Mouse (Mus musculus) limb, embryonic 12.5 days (tissue): ENCODE results near the gene Sbno2. TPM values are rescaled to one million over a fixed set of nuclear protein-coding genes. Genes with fewer than 3 reads are reported as not detected.

Experiments used
- ATAC-seq: fragments of 200-750 bp; cut with Nextera tagmentation; 2 replicates; pipeline ENCODE4 v1.8.0; 2017; ENCODE audit warnings: low read depth, moderate TSS enrichment; ENCODE audit not compliant: insufficient number of reproducible peaks, insufficient read depth, low FRiP score, low TSS enrichment
- H3K27ac ChIP-seq: fragments of 300-500 bp; sonication (generic); 2 replicates; pipeline ENCODE4 v1.5.1; 2016; ENCODE audit warnings: mild to moderate bottlenecking, moderate library complexity
- H3K27me3 ChIP-seq: fragments of 300-500 bp; sonication (generic); 2 replicates; pipeline ENCODE4 v1.6.1; 2016; ENCODE audit warnings: mild to moderate bottlenecking, moderate library complexity
- H3K36me3 ChIP-seq: fragments of 300-500 bp; sonication (generic); 2 replicates; pipeline ENCODE4 v1.6.1; 2016; ENCODE audit warnings: mild to moderate bottlenecking, moderate library complexity
- H3K4me1 ChIP-seq: fragments of 300-500 bp; sonication (generic); replicated peaks from 2 replicates; pipeline ENCODE4 v1.6.1; 2016
- H3K4me2 ChIP-seq: fragments of 300-500 bp; sonication (generic); 2 replicates; pipeline ENCODE4 v1.6.1; 2016; ENCODE audit warnings: mild to moderate bottlenecking, moderate library complexity
- H3K4me3 ChIP-seq: fragments of 300-500 bp; sonication (generic); replicated peaks from 2 replicates; pipeline ENCODE4 v1.5.1; 2016; ENCODE audit warnings: mild to moderate bottlenecking
- H3K9ac ChIP-seq: fragments of 300-500 bp; sonication (generic); replicated peaks from 2 replicates; pipeline ENCODE4 v1.6.1; 2016; ENCODE audit warnings: mild to moderate bottlenecking, moderate library complexity
- H3K9me3 ChIP-seq: fragments of 300-500 bp; sonication (generic); 2 replicates; pipeline ENCODE4 v1.6.1; 2016; ENCODE audit warnings: mild to moderate bottlenecking, moderate library complexity
- WGBS: fragments of 180-500 bp; shearing (Covaris S2); methylation state at CpG from one replicate; pipeline ENCODE4 v1.1.7; 2016; 5-methylcytosine and 5-hydroxymethylcytosine counted together
- polyA plus RNA-seq: library from polyadenylated mRNA; unstranded; fragments of >200 nt; fragmentation: Nextera tagmentation; extraction: Ambion mirVana; gene quantifications from 2 replicates; pipeline ENCODE4 v1.2.1, GENCODE M21; 2016

Sbno2 gene
- polyA plus RNA-seq, 1 experiment from 2014 or later: 13.9 TPM

GRCm38 (mm10) chr10:80117736-80118135, 12.4 kb upstream of the Sbno2 start:
- H3K27me3 ChIP-seq: no peaks in the 10 kb centered on the region
- peak overlapping the region; percentile 93 for H3K4me2 ChIP-seq
- peak overlapping the region; percentile 50; the same call in 1 of the 2 replicates for H3K27ac ChIP-seq
- peak overlapping the region; percentile 90 for H3K9ac ChIP-seq
- peaks cover 34% of the 10 kb centered on the region for H3K4me1 ChIP-seq
- H3K9me3 ChIP-seq: no peaks in the 10 kb centered on the region
- WGBS: 50% methylated on average over 1 of the region's 1 CpGs
- peaks cover 48% of the 10 kb centered on the region for H3K36me3 ChIP-seq
- ATAC-seq: no peak
- H3K4me3 ChIP-seq: peak overlapping the region; percentile 92

- Histone ChIP-seq H3K4me1 (peaks cover 34% of the 10 kb centered on the region), H3K4me3 (peak overlapping the region; percentile 92), H3K36me3 (peaks cover 44% of the 10 kb centered on the region), H3K4me2 (peak overlapping the region; percentile 93), H3K9me3 (no peaks in the 10 kb centered on the region), H3K9ac (peak overlapping the region; percentile 90), H3K27ac (peak overlapping the region; percentile 50; the same call in 1 of the 2 replicates), H3K27me3 (no peaks in the 10 kb centered on the region)
- ATAC-seq: no peak
- 5% methylated on average over 30 of the region's 30 CpGs for WGBS
Observed at GRCm38 (mm10) chr10:80116927-80117691, 11.7 kb upstream of the Sbno2 start.

GRCm38 (mm10) chr10:80116563-80116926, 11.2 kb upstream of the Sbno2 start:
- Histone ChIP-seq H3K4me3 (peak overlapping the region; percentile 92), H3K27ac (peak overlapping the region; percentile 50; the same call in 1 of the 2 replicates), H3K4me2 (peak overlapping the region; percentile 93), H3K27me3 (no peaks in the 10 kb centered on the region), H3K9me3 (no peaks in the 10 kb centered on the region), H3K4me1 (peaks cover 34% of the 10 kb centered on the region), H3K9ac (peak overlapping the region; percentile 90), H3K36me3 (peaks cover 38% of the 10 kb centered on the region)
- under 1% methylated on average over 27 of the region's 27 CpGs for WGBS
- no peak for ATAC-seq

DNA sequence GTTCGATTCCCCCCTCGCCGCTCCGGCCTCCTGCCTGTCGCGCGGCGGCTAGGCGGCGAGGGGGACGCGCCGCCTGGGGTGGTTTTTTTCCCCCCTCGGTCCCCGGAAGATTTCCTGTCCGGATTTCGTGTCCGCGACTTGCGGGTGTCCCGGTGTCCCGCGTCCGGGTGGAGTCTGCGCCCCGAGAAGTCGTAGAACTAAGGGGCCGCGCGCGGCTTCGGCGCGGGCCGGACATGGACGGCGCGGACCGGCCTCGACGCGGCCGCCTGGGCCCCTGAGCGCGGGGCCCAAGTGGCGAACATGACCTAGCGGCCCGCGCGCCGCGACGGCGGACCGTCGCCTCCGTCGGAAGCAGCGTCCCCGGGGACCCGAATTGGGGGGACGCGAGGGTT, 10.6 kb upstream of the Sbno2 start:
- Histone ChIP-seq H3K4me2 (peak overlapping the region; percentile 93), H3K27me3 (no peaks in the 10 kb centered on the region), H3K4me3 (peak overlapping the region; percentile 92), H3K9me3 (no peaks in the 10 kb centered on the region), H3K4me1 (peaks cover 34% of the 10 kb centered on the region), H3K27ac (peak overlapping the region; percentile 83), H3K9ac (peak overlapping the region; percentile 90), H3K36me3 (peaks cover 32% of the 10 kb centered on the region)
- ATAC-seq: no peak
- WGBS: under 1% methylated on average over 51 of the region's 63 CpGs

DNA sequence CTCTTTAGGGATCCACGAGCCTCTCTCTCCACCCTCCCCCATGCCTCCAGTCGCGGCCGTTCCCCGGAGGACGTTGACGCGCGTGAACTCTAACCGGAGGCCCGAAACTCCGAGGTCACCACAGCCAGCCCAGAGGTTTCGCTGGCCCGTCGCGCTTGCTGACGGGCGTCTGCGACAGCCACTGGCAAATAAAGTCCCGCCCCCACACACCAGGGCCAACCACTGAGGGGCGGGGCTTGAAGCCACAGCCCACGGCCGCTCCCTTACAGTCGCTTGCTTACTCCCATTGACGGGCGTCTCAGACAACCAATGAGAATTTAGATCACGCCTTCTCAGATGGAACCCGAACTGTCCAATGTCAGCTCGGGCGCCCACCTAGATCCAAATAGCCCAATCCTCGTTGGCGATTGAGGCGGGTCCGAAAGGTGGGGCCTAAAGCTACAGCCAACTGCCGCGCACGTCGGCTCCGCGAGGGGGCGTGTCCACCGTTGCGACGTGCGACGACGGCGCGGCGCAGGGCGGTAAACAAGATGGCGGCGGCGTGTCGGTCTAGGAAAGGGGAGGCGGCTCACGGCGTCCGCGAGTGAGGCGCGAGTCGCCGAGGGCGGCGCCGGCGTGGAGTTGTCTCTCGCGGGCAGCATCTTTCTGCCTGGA, 10.0 kb upstream of the Sbno2 start, which contains the start of gene Stk11:
Gene Stk11, plus strand, starts transcription at position 514 of the 654 bp plus-strand sequence.
- peaks cover 27% of the 10 kb centered on the region for H3K36me3 ChIP-seq
- H3K27me3 ChIP-seq: no peaks in the 10 kb centered on the region
- peak within 1 kb of the TSS; percentile 83 for H3K27ac ChIP-seq
- H3K4me1 ChIP-seq: peaks cover 34% of the 10 kb centered on the region
- WGBS: under 1% methylated on average over 70 of the region's 70 CpGs
- H3K4me2 ChIP-seq: peak within 1 kb of the TSS; percentile 93
- no peaks in the 10 kb centered on the region for H3K9me3 ChIP-seq
- peak within 1 kb of the TSS; percentile 92 for H3K4me3 ChIP-seq
- peak; percentile 98 for ATAC-seq
- peak within 1 kb of the TSS; percentile 90 for H3K9ac ChIP-seq

DNA sequence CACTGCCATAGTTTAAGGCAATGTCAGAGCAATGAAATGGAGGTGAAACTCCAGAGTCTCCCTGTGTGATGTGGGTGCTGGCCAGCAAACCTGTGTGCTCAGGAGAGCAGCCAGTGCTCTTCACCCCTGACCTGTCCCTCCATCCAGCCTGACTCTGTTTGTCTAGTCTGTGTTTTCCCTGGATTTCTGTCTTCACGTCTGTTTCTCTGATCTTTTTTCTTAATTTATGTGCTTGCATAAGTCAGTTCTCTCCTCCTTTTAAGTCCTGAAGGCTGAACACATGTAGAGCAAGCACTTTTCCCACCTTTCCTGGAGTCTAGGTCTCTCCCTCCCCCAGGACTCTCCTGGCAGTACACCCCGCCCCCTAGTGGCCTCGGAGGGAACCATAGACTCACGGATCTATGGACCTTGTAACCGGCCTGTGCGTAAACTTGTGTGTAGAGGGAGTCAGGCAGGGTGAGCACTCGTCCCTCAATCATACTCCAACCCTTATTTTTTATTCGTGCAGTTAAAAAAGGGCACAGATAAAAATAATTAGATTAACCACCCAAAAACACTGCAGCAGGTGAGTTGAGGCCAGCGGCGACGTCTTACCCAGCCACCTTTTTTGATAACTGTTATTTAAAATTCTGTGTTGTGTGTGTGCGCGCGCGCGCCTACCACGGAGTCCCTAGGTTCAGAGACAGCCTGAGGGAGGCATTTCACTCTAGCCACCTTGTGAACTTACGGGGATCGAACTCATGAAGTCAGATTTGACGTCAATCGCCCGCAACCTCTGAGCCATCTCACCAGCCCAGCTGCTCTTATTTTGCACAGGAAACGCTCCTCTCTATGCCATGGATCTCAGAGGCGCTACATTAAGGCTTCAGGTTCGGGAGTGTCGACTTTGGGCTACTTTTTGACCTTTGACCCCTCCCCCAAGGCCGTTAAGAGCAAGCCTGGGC, 9.2 kb upstream of the Sbno2 start:
- Histone ChIP-seq H3K4me1 (peaks cover 34% of the 10 kb centered on the region), H3K36me3 (peaks cover 19% of the 10 kb centered on the region; the same call in 1 of the 2 replicates), H3K4me2 (peak overlapping the region; percentile 93), H3K9ac (peak overlapping the region; percentile 58), H3K9me3 (no peaks in the 10 kb centered on the region), H3K4me3 (peak overlapping the region; percentile 92), H3K27me3 (no peaks in the 10 kb centered on the region), H3K27ac (peak overlapping the region; percentile 83)
- WGBS: 2% methylated on average over 27 of the region's 27 CpGs
- peak; percentile 53 for ATAC-seq

DNA sequence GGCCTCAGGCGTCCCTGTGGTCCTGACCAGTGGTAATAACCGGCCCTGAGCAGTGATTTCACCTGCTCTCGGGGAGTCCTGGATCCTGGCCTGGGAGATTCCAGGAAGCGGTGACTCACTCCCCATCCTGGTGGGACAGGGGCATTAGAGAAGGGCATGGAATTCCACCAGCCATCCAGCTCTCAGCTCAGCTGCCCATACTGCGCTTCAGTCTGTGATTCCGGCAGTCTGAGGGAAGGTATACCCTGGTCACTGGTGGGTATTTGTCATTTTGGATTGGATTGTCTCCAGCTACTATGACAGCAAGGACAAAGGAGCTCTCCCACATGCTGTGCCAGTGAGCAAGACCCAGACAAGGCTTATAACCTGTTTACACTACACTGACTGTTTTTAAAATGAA, 2.3 kb upstream of the Sbno2 start:
- 60% methylated on average over 6 of the region's 6 CpGs for WGBS
- no peaks in the 10 kb centered on the region for H3K36me3 ChIP-seq
- H3K27me3 ChIP-seq: no peaks in the 10 kb centered on the region
- H3K4me1 ChIP-seq: no peaks in the 10 kb centered on the region; the same call in 1 of the 2 replicates
- H3K4me2 ChIP-seq: no peak overlapping the region
- no peak overlapping the region for H3K9ac ChIP-seq
- no peak for ATAC-seq
- no peak overlapping the region for H3K27ac ChIP-seq
- H3K4me3 ChIP-seq: no peak overlapping the region
- no peaks in the 10 kb centered on the region for H3K9me3 ChIP-seq

DNA sequence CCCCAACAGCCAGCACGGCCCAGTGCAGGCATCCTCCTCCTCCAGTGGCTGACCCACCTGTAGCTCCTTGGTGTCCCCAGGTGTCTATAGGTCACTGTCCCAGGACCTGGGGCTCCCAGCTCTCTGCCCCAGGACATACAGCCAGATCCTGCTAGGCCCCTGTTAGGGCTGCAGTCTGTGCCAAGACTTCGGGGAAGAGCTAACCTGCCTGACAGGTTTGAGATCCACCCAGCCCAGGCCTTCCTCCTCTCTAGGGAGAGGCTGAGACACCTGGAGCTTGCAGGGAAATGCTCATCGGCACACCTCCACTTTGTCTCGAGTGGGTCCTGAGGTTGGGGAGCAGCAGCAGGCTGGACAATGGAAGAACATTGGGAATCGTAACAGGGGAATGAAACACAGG, 555 bp upstream of the Sbno2 start:
- Histone ChIP-seq H3K4me1 (peaks cover 10% of the 10 kb centered on the region), H3K27me3 (no peaks in the 10 kb centered on the region), H3K9me3 (no peaks in the 10 kb centered on the region), H3K4me3 (no peak overlapping the region), H3K9ac (no peak overlapping the region), H3K27ac (no peak overlapping the region), H3K4me2 (no peak overlapping the region), H3K36me3 (no peaks in the 10 kb centered on the region)
- WGBS: 66% methylated on average over 5 of the region's 5 CpGs
- no peak for ATAC-seq

- no peak for ATAC-seq
Observed at GRCm38 (mm10) chr10:80104181-80104580, 1.2 kb downstream of the Sbno2 start.

DNA sequence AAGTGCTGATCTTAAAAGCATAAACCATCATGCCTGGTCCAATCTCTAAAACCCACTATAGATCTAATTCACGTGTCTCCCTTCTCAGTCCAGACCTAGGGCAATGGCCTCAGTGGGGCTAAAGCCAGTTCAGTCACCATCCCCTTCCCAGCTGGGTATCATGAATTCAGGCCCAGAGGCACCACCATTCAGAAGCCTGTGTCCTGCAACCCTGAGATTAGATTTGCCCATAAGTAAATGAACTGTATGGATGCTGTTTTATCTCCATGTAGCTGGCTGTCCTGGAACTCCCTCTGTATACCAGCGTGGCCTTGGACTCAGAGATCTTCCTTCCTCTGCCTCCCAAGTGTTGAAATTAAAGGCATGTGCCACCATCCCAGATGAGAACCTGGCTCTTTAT, 2.3 kb downstream of the Sbno2 start:
- WGBS: 87% methylated on average over 2 of the region's 2 CpGs
- Histone ChIP-seq H3K9ac (no peak overlapping the region), H3K9me3 (no peaks in the 10 kb centered on the region), H3K4me3 (peak overlapping the region; percentile 91), H3K4me2 (peak overlapping the region; percentile 94; the same call in 1 of the 2 replicates), H3K36me3 (no peaks in the 10 kb centered on the region), H3K4me1 (peaks cover 17% of the 10 kb centered on the region), H3K27ac (peak overlapping the region; percentile 59; the same call in 1 of the 2 replicates), H3K27me3 (no peaks in the 10 kb centered on the region)
- ATAC-seq: no peak; the same call in 1 of the 2 replicates

More at GRCm38 (mm10) chr10:80104181-80104580, 1.2 kb downstream of the Sbno2 start:
- H3K9me3 ChIP-seq: no peaks in the 10 kb centered on the region
- no peak overlapping the region for H3K27ac ChIP-seq
- WGBS: 76% methylated on average over 3 of the region's 3 CpGs
- no peaks in the 10 kb centered on the region for H3K27me3 ChIP-seq
- H3K4me3 ChIP-seq: no peak overlapping the region
- H3K36me3 ChIP-seq: no peaks in the 10 kb centered on the region
- no peak overlapping the region for H3K4me2 ChIP-seq
- H3K4me1 ChIP-seq: peaks cover 13% of the 10 kb centered on the region
- H3K9ac ChIP-seq: no peak overlapping the region
